Mouse (Mus musculus) brown adipose tissue, adult 24 weeks (tissue): ENCODE data around the gene Hist2h2bb. TPM values are rescaled to one million over a fixed set of nuclear protein-coding genes. Genes with fewer than 3 reads are reported as not detected.
"Not testable (repeated sequence)": the region's sequence is repeated elsewhere in the genome, so short reads cannot be mapped to it uniquely, and the experiment has no call there.

Experiments
- H3K27ac ChIP-seq: fragments of 200-500 bp; replicated peaks from 2 replicates; pipeline ENCODE4 v1.5.1; 2012; ENCODE audit warnings: low read depth, mild to moderate bottlenecking, low read length
- H3K4me1 ChIP-seq: fragments of 200-500 bp; 2 replicates; pipeline ENCODE4 v1.6.1; 2012; ENCODE audit warnings: low read length, mixed read lengths; ENCODE audit not compliant: control insufficient read depth, insufficient read depth, insufficient read length
- H3K4me3 ChIP-seq: fragments of 200-500 bp; 2 replicates; pipeline ENCODE4 v1.5.1; 2012; ENCODE audit warnings: low read depth, mild to moderate bottlenecking, low read length, moderate library complexity; ENCODE audit not compliant: insufficient read depth
- polyA plus RNA-seq: library from polyadenylated mRNA; stranded (reverse); fragments of >200 nt; gene quantifications from 2 replicates; pipeline ENCODE4 v1.2.4, GENCODE M21; 2012; ENCODE audit not compliant: missing spikeins, insufficient read depth, insufficient read length

Gene Hist2h2bb
- polyA plus RNA-seq, 1 experiment = not detected

- no peak overlapping the region for H3K27ac ChIP-seq
- H3K4me3 ChIP-seq = no peak overlapping the region
- no peaks in the 10 kb centered on the region for H3K4me1 ChIP-seq
Measured at GRCm38 (mm10) chr3:96236834-96237334, 32.7 kb upstream of the Hist2h2bb start.

GRCm38 (mm10) chr3:96237335-96237903 is 32.1 kb upstream of the Hist2h2bb start:
- Histone ChIP-seq H3K27ac (no peak overlapping the region), H3K4me1 (no peaks in the 10 kb centered on the region), H3K4me3 (no peak overlapping the region)

- no peak overlapping the region for H3K4me3 ChIP-seq
- no peak overlapping the region for H3K27ac ChIP-seq
- H3K4me1 ChIP-seq = no peaks in the 10 kb centered on the region
Measured at GRCm38 (mm10) chr3:96237904-96238511, 31.5 kb upstream of the Hist2h2bb start.

- Histone ChIP-seq H3K4me3 (peak within 1 kb of the TSS; percentile 65), H3K27ac (peak within 1 kb of the TSS; percentile 75; the same call in 1 of the 2 replicates)
- H3K4me1 ChIP-seq = not testable (repeated sequence)
Measured at GRCm38 (mm10) chr3:96238954-96239793, 30.4 kb upstream of the Hist2h2bb start, which contains the start of gene Hist2h3c2. Gene Hist2h3c2 (minus strand): TSS chr3:96239127.

- not testable (repeated sequence) for H3K4me1 ChIP-seq
- H3K4me3 ChIP-seq = peak within 1 kb of the TSS; percentile 65
- H3K27ac ChIP-seq = peak within 1 kb of the TSS; percentile 75
Measured at GRCm38 (mm10) chr3:96239949-96240798, 29.4 kb upstream of the Hist2h2bb start, which contains the start of gene Hist2h2aa2. Gene Hist2h2aa2 (minus strand): TSS chr3:96240276.

- Histone ChIP-seq H3K4me1 (peaks cover 8% of the 10 kb centered on the region), H3K27ac (no peak overlapping the region; the same call in 1 of the 2 replicates), H3K4me3 (no peak overlapping the region)
Measured at GRCm38 (mm10) chr3:96240799-96241197, 28.8 kb upstream of the Hist2h2bb start.

- H3K4me1 ChIP-seq = peaks cover 8% of the 10 kb centered on the region
- H3K4me3 ChIP-seq = peak overlapping the region; percentile 4; the same call in 1 of the 2 replicates
- H3K27ac ChIP-seq = peak overlapping the region; percentile 63
Measured at GRCm38 (mm10) chr3:96243921-96244572, 25.5 kb upstream of the Hist2h2bb start.

GRCm38 (mm10) chr3:96245003-96245886 is 24.3 kb upstream of the Hist2h2bb start, which contains the start of gene Hist2h2aa1:
Gene Hist2h2aa1 (plus strand): TSS chr3:96245497.
- H3K4me1 ChIP-seq = not testable (repeated sequence)
- H3K4me3 ChIP-seq = peak within 1 kb of the TSS; percentile 86

GRCm38 (mm10) chr3:96246018-96246417 is 23.5 kb upstream of the Hist2h2bb start:
- Histone ChIP-seq H3K27ac (peak overlapping the region; percentile 70), H3K4me3 (peak overlapping the region; percentile 61)
- H3K4me1 ChIP-seq = not testable (repeated sequence)

More at GRCm38 (mm10) chr3:96245003-96245886, 24.3 kb upstream of the Hist2h2bb start, which contains the start of gene Hist2h2aa1:
- peak within 1 kb of the TSS; percentile 100 for H3K27ac ChIP-seq

GRCm38 (mm10) chr3:96246427-96246856 is 23.1 kb upstream of the Hist2h2bb start, which contains the start of gene Hist2h3c1:
Gene Hist2h3c1 (plus strand): TSS chr3:96246685.
- peak within 1 kb of the TSS; percentile 61 for H3K4me3 ChIP-seq
- H3K27ac ChIP-seq = peak within 1 kb of the TSS; percentile 70
- H3K4me1 ChIP-seq = not testable (repeated sequence)

GRCm38 (mm10) chr3:96247356-96248140 is 22.0 kb upstream of the Hist2h2bb start:
- Histone ChIP-seq H3K4me1 (peaks cover 8% of the 10 kb centered on the region), H3K27ac (no peak overlapping the region), H3K4me3 (no peak overlapping the region)

GRCm38 (mm10) chr3:96248141-96249033 is 21.2 kb upstream of the Hist2h2bb start:
- H3K4me3 ChIP-seq = no peak overlapping the region
- no peak overlapping the region for H3K27ac ChIP-seq
- H3K4me1 ChIP-seq = peaks cover 8% of the 10 kb centered on the region
